Mouse (Mus musculus) hindbrain, embryonic 12.5 days (tissue): ENCODE results near the gene Gmfg. TPM values are rescaled to one million over a fixed set of nuclear protein-coding genes. Genes with fewer than 3 reads are reported as not detected.

Experiments
- ATAC-seq: fragments of 200-750 bp; cut with Nextera tagmentation; 2 replicates; pipeline ENCODE4 v1.8.0; 2017; ENCODE audit warnings: moderate TSS enrichment; ENCODE audit not compliant: low FRiP score
- H3K27ac ChIP-seq: fragments of 300-500 bp; sonication (generic); 2 replicates; pipeline ENCODE4 v1.5.1; 2016; ENCODE audit warnings: mild to moderate bottlenecking
- H3K27me3 ChIP-seq: fragments of 300-500 bp; sonication (generic); 2 replicates; pipeline ENCODE4 v1.6.1; 2016; ENCODE audit warnings: mild to moderate bottlenecking
- H3K36me3 ChIP-seq: fragments of 300-500 bp; sonication (generic); 2 replicates; pipeline ENCODE4 v1.6.1; 2016; ENCODE audit warnings: mild to moderate bottlenecking
- H3K4me1 ChIP-seq: fragments of 300-500 bp; sonication (generic); 2 replicates; pipeline ENCODE4 v1.6.1; 2016
- H3K4me2 ChIP-seq: fragments of 300-500 bp; sonication (generic); replicated peaks from 2 replicates; pipeline ENCODE4 v1.6.1; 2016; ENCODE audit warnings: mild to moderate bottlenecking
- H3K4me3 ChIP-seq: fragments of 300-500 bp; sonication (generic); 2 replicates; pipeline ENCODE4 v1.5.1; 2016; ENCODE audit warnings: mild to moderate bottlenecking
- H3K9ac ChIP-seq: fragments of 300-500 bp; sonication (generic); 2 replicates; pipeline ENCODE4 v1.6.1; 2016; ENCODE audit warnings: mild to moderate bottlenecking, moderate library complexity
- H3K9me3 ChIP-seq: fragments of 300-500 bp; sonication (generic); replicated peaks from 2 replicates; pipeline ENCODE4 v1.6.1; 2016; ENCODE audit warnings: mild to moderate bottlenecking
- WGBS: fragments of 180-500 bp; shearing (Covaris S2); methylation state at CpG from one replicate; pipeline ENCODE4 v1.1.7; 2016; 5-methylcytosine and 5-hydroxymethylcytosine counted together
- polyA plus RNA-seq: library from polyadenylated mRNA; unstranded; fragments of >200 nt; fragmentation: Nextera tagmentation; extraction: Ambion mirVana; gene quantifications from 2 replicates; pipeline ENCODE4 v1.2.1, GENCODE M21; 2016

Gene Gmfg
- 5.9 and 6.5 TPM in 2 replicates for polyA plus RNA-seq

GRCm38 (mm10) chr7:28436932-28437570, at the start of gene Gmfg:
Gene Gmfg (plus strand): TSS chr7:28437447.
- peak within 1 kb of the TSS; percentile 74 for H3K27ac ChIP-seq
- under 1% methylated on average over 16 of the region's 16 CpGs for WGBS
- no peaks in the 10 kb centered on the region for H3K9me3 ChIP-seq
- H3K36me3 ChIP-seq: no peaks in the 10 kb centered on the region; the same call in 1 of the 2 replicates
- H3K4me1 ChIP-seq: peaks cover 28% of the 10 kb centered on the region
- no peaks in the 10 kb centered on the region for H3K27me3 ChIP-seq
- H3K9ac ChIP-seq: peak within 1 kb of the TSS; percentile 96
- H3K4me2 ChIP-seq: peak within 1 kb of the TSS; percentile 62
- peak within 1 kb of the TSS; percentile 93 for H3K4me3 ChIP-seq
- ATAC-seq: peak; percentile 47

- Histone ChIP-seq H3K4me2 (no peak overlapping the region), H3K4me1 (peaks cover 18% of the 10 kb centered on the region), H3K36me3 (peaks cover 46% of the 10 kb centered on the region), H3K27ac (no peak overlapping the region), H3K9ac (no peak overlapping the region), H3K27me3 (no peaks in the 10 kb centered on the region), H3K4me3 (no peak overlapping the region), H3K9me3 (no peaks in the 10 kb centered on the region)
- 92% methylated on average over 3 of the region's 3 CpGs for WGBS
- ATAC-seq: no peak
Observed at GRCm38 (mm10) chr7:28390331-28390730, 46.9 kb upstream of the Gmfg start.

GRCm38 (mm10) chr7:28392429-28393271, 44.6 kb upstream of the Gmfg start, which contains the start of the genes Med29 and Paf1:
Gene Med29 (minus strand): TSS chr7:28392708.
Gene Paf1 (plus strand): TSS chr7:28392951.
- no peaks in the 10 kb centered on the region for H3K9me3 ChIP-seq
- peaks cover 18% of the 10 kb centered on the region for H3K4me1 ChIP-seq
- peak within 1 kb of the TSS; percentile 91 for H3K4me3 ChIP-seq
- peak within 1 kb of the TSS; percentile 76 for H3K9ac ChIP-seq
- under 1% methylated on average over 58 of the region's 58 CpGs for WGBS
- peak; percentile 98 for ATAC-seq
- H3K27ac ChIP-seq: peak within 1 kb of the TSS; percentile 86
- H3K36me3 ChIP-seq: peaks cover 53% of the 10 kb centered on the region
- H3K4me2 ChIP-seq: peak within 1 kb of the TSS; percentile 99
- H3K27me3 ChIP-seq: no peaks in the 10 kb centered on the region

- Histone ChIP-seq H3K27me3 (no peaks in the 10 kb centered on the region), H3K9ac (peak overlapping the region; percentile 76), H3K9me3 (no peaks in the 10 kb centered on the region), H3K4me3 (peak overlapping the region; percentile 91), H3K4me1 (peaks cover 18% of the 10 kb centered on the region), H3K36me3 (peaks cover 54% of the 10 kb centered on the region), H3K4me2 (peak overlapping the region; percentile 99), H3K27ac (peak overlapping the region; percentile 86)
- 6% methylated on average over 22 of the region's 22 CpGs for WGBS
- no peak; the same call in 1 of the 2 replicates for ATAC-seq
Observed at GRCm38 (mm10) chr7:28393272-28393951, 43.8 kb upstream of the Gmfg start.

- Histone ChIP-seq H3K36me3 (peaks cover 51% of the 10 kb centered on the region), H3K4me3 (no peak overlapping the region), H3K9ac (no peak overlapping the region), H3K27me3 (no peaks in the 10 kb centered on the region), H3K27ac (no peak overlapping the region), H3K9me3 (no peaks in the 10 kb centered on the region), H3K4me1 (peaks cover 18% of the 10 kb centered on the region), H3K4me2 (no peak overlapping the region)
- 95% methylated on average over 4 of the region's 4 CpGs for WGBS
- no peak for ATAC-seq
Observed at GRCm38 (mm10) chr7:28395425-28395824, 41.8 kb upstream of the Gmfg start.

GRCm38 (mm10) chr7:28398000-28398399, 39.2 kb upstream of the Gmfg start:
- Histone ChIP-seq H3K4me2 (no peak overlapping the region), H3K9me3 (no peaks in the 10 kb centered on the region), H3K4me3 (no peak overlapping the region), H3K9ac (no peak overlapping the region), H3K4me1 (peaks cover 9% of the 10 kb centered on the region), H3K27me3 (no peaks in the 10 kb centered on the region), H3K27ac (no peak overlapping the region), H3K36me3 (peaks cover 72% of the 10 kb centered on the region)
- ATAC-seq: no peak
- WGBS: 72% methylated on average over 3 of the region's 3 CpGs

GRCm38 (mm10) chr7:28398696-28399340, 38.4 kb upstream of the Gmfg start:
- no peaks in the 10 kb centered on the region for H3K9me3 ChIP-seq
- no peak for ATAC-seq
- H3K9ac ChIP-seq: no peak overlapping the region
- no peaks in the 10 kb centered on the region for H3K27me3 ChIP-seq
- H3K27ac ChIP-seq: no peak overlapping the region
- H3K4me2 ChIP-seq: no peak overlapping the region
- WGBS: 91% methylated on average over 10 of the region's 10 CpGs
- no peak overlapping the region for H3K4me3 ChIP-seq
- H3K4me1 ChIP-seq: peaks cover 3% of the 10 kb centered on the region
- H3K36me3 ChIP-seq: peaks cover 80% of the 10 kb centered on the region

GRCm38 (mm10) chr7:28401030-28401429, 36.2 kb upstream of the Gmfg start:
- H3K27ac ChIP-seq: no peak overlapping the region
- H3K4me2 ChIP-seq: no peak overlapping the region
- no peak overlapping the region for H3K9ac ChIP-seq
- no peaks in the 10 kb centered on the region for H3K27me3 ChIP-seq
- no peaks in the 10 kb centered on the region for H3K4me1 ChIP-seq
- H3K9me3 ChIP-seq: no peaks in the 10 kb centered on the region
- no peak for ATAC-seq
- no peak overlapping the region for H3K4me3 ChIP-seq
- H3K36me3 ChIP-seq: peaks cover 89% of the 10 kb centered on the region
- WGBS: 100% methylated on average over 1 of the region's 1 CpGs

- H3K36me3 ChIP-seq: peaks cover 89% of the 10 kb centered on the region
- no peaks in the 10 kb centered on the region for H3K27me3 ChIP-seq
- H3K4me2 ChIP-seq: no peak overlapping the region
- no peak overlapping the region for H3K27ac ChIP-seq
- H3K4me1 ChIP-seq: no peaks in the 10 kb centered on the region
- no peak for ATAC-seq
- H3K4me3 ChIP-seq: no peak overlapping the region
- H3K9ac ChIP-seq: no peak overlapping the region
- no peaks in the 10 kb centered on the region for H3K9me3 ChIP-seq
- WGBS: 86% methylated on average over 3 of the region's 3 CpGs
Observed at GRCm38 (mm10) chr7:28401942-28402341, 35.3 kb upstream of the Gmfg start.

GRCm38 (mm10) chr7:28410841-28411475, 26.3 kb upstream of the Gmfg start:
- no peaks in the 10 kb centered on the region for H3K4me1 ChIP-seq
- H3K4me3 ChIP-seq: no peak overlapping the region
- no peaks in the 10 kb centered on the region for H3K27me3 ChIP-seq
- ATAC-seq: no peak
- H3K4me2 ChIP-seq: no peak overlapping the region
- 86% methylated on average over 3 of the region's 3 CpGs for WGBS
- no peak overlapping the region for H3K9ac ChIP-seq
- no peak overlapping the region for H3K27ac ChIP-seq
- H3K9me3 ChIP-seq: no peaks in the 10 kb centered on the region
- peaks cover 87% of the 10 kb centered on the region for H3K36me3 ChIP-seq

GRCm38 (mm10) chr7:28412826-28413225, 24.4 kb upstream of the Gmfg start:
- no peak overlapping the region for H3K4me3 ChIP-seq
- ATAC-seq: no peak
- no peak overlapping the region for H3K4me2 ChIP-seq
- no peaks in the 10 kb centered on the region for H3K4me1 ChIP-seq
- no peak overlapping the region for H3K9ac ChIP-seq
- H3K27ac ChIP-seq: no peak overlapping the region
- peaks cover 82% of the 10 kb centered on the region for H3K36me3 ChIP-seq
- 89% methylated on average over 4 of the region's 4 CpGs for WGBS
- no peaks in the 10 kb centered on the region for H3K9me3 ChIP-seq
- H3K27me3 ChIP-seq: no peaks in the 10 kb centered on the region
